Mouse (Mus musculus): ENCODE data around the gene Plb1. TPM values are rescaled to one million over a fixed set of nuclear protein-coding genes. Genes with fewer than 3 reads are reported as not detected.

Plb1 gene
- total RNA-seq, 1 experiment from 2014 or later = not detected

DNA sequence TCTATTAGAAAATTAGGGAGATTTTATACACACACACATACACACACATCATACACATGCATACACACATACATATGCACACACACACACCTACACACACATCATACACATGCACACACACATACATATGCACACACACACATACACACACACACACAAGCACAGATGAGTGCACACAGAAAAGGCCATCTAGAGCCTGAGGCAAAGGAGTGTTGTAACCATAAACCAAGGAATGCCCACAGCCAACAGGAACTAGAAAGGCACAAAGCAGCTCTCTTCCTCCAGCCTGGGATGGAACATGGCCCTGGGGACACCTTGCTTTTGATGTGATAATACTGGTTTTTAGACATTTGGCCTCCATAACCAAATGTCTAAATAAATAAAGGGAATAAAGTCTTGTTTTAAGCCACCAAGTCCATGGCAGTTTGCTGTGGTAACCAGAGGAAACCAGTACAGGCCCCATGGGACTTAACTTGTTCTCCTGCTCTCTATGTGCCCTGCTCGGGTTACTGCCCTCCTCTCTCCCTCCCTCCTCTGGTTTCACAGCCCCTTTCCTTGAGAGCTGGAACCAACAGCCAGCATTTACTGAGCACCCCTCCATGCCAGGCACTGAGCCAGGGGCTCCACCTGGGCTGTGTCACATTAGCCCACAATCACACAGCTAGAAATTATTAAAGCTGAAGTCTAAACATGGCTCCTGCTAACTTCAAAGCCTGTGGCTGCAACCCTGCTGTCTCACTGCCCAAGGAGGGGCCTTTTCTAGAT, 179.9 kb downstream of the Plb1 start:
- no peak for ATAC-seq (replicated peaks; ENCODE audit: insufficient number of reproducible peaks, low FRiP score, low TSS enrichment, poor library complexity, severe bottlenecking)

DNA sequence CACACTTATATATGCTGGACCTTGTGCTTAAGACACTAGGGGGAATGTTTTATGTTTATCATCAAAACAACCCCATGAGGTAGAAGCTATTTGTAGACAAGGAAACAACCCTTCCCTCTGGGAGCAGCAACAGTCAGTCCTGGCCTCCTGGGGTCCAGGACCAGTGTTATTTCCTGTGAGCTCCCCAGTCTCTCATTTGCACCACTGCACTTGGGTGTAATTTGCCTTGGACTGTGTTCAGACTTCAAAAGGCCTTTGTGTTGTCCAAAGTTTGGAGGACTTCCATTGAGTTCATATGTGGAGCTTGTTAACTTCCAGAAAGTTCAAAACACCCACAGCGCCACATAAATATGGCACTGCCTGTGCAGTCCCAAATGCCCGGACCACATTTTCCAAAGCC, 180.6 kb downstream of the Plb1 start:
- ATAC-seq (replicated peaks; ENCODE audit: insufficient number of reproducible peaks, low FRiP score, low TSS enrichment, poor library complexity, severe bottlenecking) = no peak

DNA sequence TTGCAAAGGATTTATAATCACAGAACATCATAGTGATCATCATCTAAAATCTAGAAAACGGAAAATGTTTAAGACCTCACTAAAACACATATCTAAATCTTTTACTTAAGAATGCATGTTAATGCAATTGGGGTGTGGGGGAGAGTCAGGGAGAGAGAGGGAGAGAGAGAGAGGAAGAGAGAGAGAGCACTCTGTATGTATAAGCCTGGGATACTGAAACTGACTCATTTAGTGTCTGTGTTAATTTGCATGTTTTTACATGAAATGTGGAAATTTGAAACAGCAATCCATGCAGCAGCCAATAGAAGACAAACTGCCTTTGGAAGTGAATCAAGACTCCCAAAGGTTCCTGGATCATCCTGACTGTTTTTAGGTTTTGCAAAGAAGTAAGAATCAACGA, 181.1 kb downstream of the Plb1 start:
- no peak for ATAC-seq (replicated peaks; ENCODE audit: insufficient number of reproducible peaks, low FRiP score, low TSS enrichment, poor library complexity, severe bottlenecking)

DNA sequence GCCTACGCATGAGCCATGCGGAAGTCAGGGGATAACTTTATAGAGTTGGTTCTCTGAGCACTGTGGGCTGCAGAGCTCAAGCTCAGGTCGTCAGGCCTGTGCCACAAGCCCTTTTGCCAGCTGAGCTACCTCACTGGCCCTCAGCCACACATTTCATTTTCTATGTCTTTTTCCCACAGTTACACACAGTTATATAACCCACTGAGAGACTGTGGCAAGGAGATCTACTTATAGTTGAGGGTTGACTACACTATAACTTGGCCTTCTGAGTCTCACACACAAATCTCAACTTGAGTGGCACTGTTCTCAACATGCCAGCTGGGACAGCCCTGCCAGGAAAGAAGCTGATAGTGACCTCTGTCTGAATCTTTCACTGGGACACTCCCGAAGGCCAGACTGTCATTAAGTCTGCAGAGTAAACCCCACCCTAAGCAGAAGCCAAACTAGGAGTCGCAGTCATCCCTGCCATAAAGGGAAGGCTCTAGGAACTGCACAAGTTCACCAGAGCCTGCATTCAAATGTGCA, 182.0 kb downstream of the Plb1 start:
- ATAC-seq (replicated peaks; ENCODE audit: insufficient number of reproducible peaks, low FRiP score, low TSS enrichment, poor library complexity, severe bottlenecking) = no peak

DNA sequence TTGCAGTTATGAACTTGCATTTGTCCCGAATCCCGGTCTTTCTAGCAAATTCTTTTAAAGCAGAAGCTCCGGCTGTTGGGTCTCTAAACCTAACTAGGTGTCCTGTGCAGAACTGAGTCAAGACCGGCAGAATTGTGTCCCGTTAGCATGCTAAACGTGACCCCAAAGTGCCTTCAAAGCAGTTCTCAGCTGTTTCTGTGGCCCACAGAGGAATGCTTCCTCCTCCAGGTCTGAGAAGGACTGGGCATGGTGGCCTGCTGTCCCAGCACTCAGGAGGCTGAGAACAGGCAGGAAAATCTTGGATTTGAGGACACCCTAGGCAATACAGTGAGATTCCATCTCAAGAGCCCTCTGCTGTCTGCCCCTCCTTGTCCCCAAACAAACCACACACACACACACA, 183.0 kb downstream of the Plb1 start:
- no peak for ATAC-seq (replicated peaks; ENCODE audit: insufficient number of reproducible peaks, low FRiP score, low TSS enrichment, poor library complexity, severe bottlenecking)

Other genes starting within 250 kb of the Plb1 start
- gene Fosl2, start 96.9 kb upstream of the Plb1 start, total RNA-seq (2017) = 75.5 to 116 TPM (median 87.6 TPM) in 3 replicates
- 454 to 494 TPM (median 475 TPM) in 3 replicates for gene Ppp1cb, start 226.1 kb downstream of the Plb1 start, total RNA-seq (2017)

Measured in monocyte, adult 5-6 weeks (primary cell).